Mouse (Mus musculus) left cerebral cortex, adult 8-10 months (tissue): Measurements from ENCODE around the gene Uba7. TPM values are rescaled to one million over a fixed set of nuclear protein-coding genes. Genes with fewer than 3 reads are reported as not detected.
"Not testable (repeated sequence)": the region's sequence is repeated elsewhere in the genome, so short reads cannot be mapped to it uniquely, and the experiment has no call there.

Experiments used
- DNase-seq, 2 experiments: peaks; one replicate each; pipeline ENCODE4 v3.0.0; 2022; ENCODE audit warnings: low spot score in 2 of 2
- total RNA-seq, 4 experiments: library from RNA; stranded (reverse); gene quantifications; 2 replicates each; pipeline ENCODE4 v1.2.4; 2022

The Uba7 gene
- total RNA-seq, 4 experiments from 2014 or later = 6.1 to 8.4 (median 6.7) TPM

DNA sequence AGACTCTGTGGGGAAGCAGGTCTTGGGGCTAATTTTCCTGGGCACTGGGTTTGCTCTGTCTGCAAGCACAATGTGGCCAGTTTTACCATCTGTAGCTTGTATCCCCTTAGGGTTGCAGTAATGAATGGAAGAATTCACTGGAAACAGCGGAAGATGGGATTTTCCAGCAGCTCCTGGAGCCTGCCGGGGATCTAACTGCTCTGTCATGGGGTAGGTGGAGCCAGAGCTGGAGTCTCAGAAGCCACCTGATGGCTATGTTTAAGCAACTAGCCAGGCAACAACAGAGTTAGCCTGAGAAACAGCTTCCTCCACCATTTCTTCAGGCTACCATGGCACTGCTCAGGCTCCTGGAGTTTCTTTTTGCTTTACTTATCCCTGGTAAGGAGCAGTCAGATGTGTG lies 16.9 kb downstream of the Uba7 start, which contains the start of gene Cdhr4:
Gene Cdhr4, plus strand, starts transcription at position 301 of the 400 bp plus-strand sequence.
- DNase-seq = no peak

GRCm38 (mm10) chr9:107993013-107993412 lies 17.7 kb downstream of the Uba7 start:
- DNase-seq = no peak

GRCm38 (mm10) chr9:107994464-107994863 lies 19.2 kb downstream of the Uba7 start:
- no peak for DNase-seq

DNA sequence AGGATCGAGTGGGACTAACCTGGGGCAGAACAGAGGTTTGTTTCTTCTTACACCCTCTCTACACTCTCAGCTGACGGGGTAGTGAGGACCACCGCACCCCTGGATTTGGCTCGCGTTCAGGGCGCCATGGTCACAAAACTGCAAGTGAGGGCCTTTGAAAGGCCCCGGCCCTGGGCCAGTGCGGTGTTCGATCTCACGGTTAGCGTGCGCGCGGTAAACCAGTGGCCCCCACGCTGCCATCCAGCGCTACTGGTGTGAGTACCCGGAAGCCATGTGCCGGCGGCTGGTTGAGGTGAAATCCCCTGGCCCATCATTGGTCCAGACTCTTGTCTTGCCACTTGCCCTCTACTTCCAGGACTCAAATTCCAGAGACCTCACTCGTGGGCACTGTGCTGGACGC lies 20.2 kb downstream of the Uba7 start:
- DNase-seq = no peak

DNA sequence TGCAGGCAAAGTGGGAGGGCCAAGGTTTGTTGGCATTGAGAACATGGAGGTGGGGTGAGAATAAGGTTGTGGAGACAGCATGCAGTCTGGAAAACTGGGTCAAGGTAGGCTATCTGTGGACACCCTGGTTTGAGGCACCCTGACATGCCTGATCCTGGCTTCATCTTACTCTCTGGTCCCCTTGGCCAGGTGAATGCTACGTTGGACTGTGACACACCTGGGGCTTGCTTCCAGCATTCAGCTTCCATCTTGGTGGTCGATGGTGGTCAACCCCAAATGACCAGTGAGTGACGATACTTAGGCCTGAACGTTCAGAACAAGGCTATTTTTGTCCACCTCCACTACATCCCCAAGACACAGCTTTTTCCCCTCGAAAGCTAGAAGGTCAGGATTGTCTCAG lies 20.7 kb downstream of the Uba7 start, which contains the start of gene Gm20662:
Gene Gm20662, plus strand, starts transcription at position 301 of the 400 bp plus-strand sequence.
- DNase-seq = no peak

- DNase-seq = peak; percentile 100
Measured at GRCm38 (mm10) chr9:108001922-108002770, 26.8 kb downstream of the Uba7 start, which contains the start of gene Ip6k1. Ip6k1 (plus strand) TSS chr9:108002501.

DNA sequence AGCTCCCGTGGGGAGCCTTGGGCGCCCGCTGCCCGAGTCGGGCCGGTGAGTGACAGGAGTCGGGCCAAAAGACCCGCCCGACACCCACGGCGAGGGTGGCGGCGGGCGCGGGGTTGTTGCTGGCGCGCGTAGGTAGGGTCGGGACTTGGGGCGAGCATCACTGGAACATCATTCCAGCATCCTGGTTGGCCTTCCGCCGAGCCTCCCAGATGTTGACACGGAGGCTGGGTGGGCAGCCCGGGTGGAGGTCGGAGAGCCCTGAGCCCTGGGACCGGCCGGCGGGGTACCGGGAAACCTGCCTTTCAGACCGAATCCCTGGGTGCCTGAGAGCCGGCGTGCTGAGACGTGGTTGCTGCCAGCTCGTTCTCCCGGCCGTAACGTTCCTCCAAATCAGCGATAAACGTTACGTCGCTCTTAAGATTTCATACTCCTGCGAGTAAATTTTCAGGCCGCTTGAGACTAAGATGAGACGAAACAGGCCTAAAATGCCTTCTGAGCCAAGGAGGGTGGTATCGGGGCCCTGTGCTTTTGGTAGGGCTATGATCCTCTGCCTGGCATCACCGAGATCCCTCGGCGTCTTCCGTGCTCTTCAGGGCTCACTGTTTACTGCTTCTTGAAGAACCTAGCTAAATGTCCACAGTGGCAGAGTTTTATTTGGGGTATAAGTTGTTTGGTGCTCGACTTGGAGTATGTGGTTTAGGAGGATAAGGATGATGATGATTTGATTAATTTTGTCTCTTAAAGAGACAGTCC lies 27.6 kb downstream of the Uba7 start:
- DNase-seq = no peak

DNA sequence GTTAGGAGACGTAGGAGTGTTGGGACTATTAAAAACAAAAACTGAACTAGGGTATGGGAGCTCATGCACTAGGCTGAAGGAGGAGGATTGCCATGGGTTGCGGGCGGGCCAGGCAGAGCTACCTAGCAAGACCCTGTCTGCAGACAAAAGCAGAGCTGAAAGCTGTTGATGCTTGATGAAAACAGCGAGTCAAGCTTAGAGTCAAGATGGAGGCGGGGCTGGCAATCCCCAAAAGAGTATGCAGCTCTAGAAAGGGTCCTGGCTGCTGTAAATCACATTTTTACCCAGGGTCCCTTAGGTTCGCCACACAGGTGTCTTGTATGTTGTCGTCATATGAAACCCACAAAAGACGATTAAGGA lies 28.2 kb downstream of the Uba7 start:
- no peak for DNase-seq

- no peak for DNase-seq
Measured at GRCm38 (mm10) chr9:108008041-108008440, 32.7 kb downstream of the Uba7 start.

DNA sequence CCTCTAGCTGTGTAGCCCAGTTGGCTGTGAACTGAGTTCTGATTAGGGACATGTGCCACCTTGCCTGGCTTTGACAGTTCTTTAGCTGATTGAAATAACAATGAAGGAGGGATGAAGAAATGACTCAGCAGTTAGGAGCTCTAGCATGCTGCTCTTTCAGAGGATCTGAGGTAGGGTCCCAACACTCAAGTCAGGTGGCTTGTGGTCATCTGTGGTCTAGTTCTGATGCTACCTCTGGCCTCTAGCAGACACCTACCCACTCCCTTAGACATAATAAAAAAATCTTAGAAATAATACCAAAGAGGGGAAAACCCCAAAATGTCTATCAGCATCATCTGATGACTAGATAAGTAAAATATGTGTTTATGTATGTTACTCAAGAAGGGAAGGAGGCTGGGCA lies 35.1 kb downstream of the Uba7 start:
- DNase-seq = no peak

DNA sequence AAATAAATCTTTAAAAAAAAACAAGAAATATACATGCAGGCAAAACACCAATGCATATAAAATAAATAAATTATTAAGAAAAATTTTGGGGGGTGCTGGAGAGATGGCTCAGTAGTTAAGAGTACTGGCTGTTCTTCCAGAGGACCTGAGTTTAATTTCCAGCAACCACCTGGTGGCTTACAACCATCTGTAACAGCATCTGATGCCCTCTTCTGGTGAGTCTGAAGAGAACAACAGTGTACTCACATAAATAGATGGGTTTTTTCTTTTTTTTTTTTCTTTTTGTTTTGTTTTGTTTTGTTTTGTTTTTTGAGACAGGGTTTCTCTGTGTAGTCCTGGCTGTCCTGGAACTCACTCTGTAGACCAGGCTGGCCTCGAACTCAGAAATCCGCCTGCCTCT lies 38.3 kb downstream of the Uba7 start:
- not testable (repeated sequence) for DNase-seq

- DNase-seq = peak in 1 of 2 experiments; percentile 34
Measured at GRCm38 (mm10) chr9:108017127-108017526, 41.8 kb downstream of the Uba7 start.

GRCm38 (mm10) chr9:108020741-108021140 lies 45.4 kb downstream of the Uba7 start:
- no peak for DNase-seq

GRCm38 (mm10) chr9:108023216-108023615 lies 47.9 kb downstream of the Uba7 start:
- DNase-seq = no peak

GRCm38 (mm10) chr9:108026584-108026983 lies 51.3 kb downstream of the Uba7 start:
- DNase-seq = no peak

- no peak for DNase-seq
Measured at GRCm38 (mm10) chr9:108027867-108028266, 52.6 kb downstream of the Uba7 start.

DNA sequence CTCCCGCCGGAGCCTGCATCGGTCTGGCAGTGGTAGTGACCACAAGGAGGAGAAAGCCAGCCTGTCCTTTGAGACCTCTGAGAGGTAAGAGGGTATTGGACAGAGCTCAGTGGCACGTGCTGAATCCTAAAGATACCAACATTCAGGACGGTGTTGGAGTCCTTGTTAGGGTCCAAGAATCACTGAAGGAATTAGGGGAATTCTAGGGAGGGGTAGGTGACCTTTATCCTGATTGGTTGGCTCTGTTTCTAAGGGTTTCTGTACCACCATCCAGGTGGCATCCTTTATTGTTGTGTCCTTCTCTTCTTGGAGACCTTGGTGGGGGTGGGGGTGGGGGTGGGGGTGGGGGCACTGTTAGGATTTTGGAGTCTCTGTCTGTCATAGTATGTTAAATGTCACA lies 56.8 kb downstream of the Uba7 start:
- no peak for DNase-seq

Other genes with a start within 250 kb of the Uba7 start
- gene Rbm5, start 204.5 kb upstream of the Uba7 start, total RNA-seq = 100 to 1,000 TPM; 117 to 136 (median 126) TPM
- 10 to 100 TPM; 56.0 to 69.3 (median 59.4) TPM for gene Rbm6, start 102.3 kb upstream of the Uba7 start, total RNA-seq
- 10 to 100 TPM; 23.7 to 27.5 (median 26.1) TPM for gene Mon1a, start 87.4 kb upstream of the Uba7 start, total RNA-seq
- 1 to 10 TPM in 2 of 4 experiments, under 1 TPM in 2; 0.72 to 1.7 (median 1.0) TPM for gene Mst1r, start 68.6 kb upstream of the Uba7 start, total RNA-seq
- gene Actl11, start 47.0 kb upstream of the Uba7 start, total RNA-seq = not detected
- gene Camkv, start 39.8 kb upstream of the Uba7 start, total RNA-seq = 100 to 1,000 TPM; 372 to 403 (median 398) TPM
- gene Traip, start 25.4 kb upstream of the Uba7 start, total RNA-seq = 10 to 100 TPM in 3 of 4 experiments, 1 to 10 TPM in 1; 8.6 to 11.9 (median 11.3) TPM
- gene Gm20661, start 7.6 kb downstream of the Uba7 start, total RNA-seq = under 1 TPM in 2 of 4 experiments, not detected in 2; 0.30 to 0.73 TPM
- 1 to 10 TPM; 3.9 to 6.8 (median 5.2) TPM for gene Inka1, start 10.4 kb downstream of the Uba7 start, total RNA-seq
- 1 to 10 TPM; 2.5 to 3.9 (median 3.2) TPM for gene Cdhr4, start 17.0 kb downstream of the Uba7 start, total RNA-seq
- 1 to 10 TPM; 1.8 to 4.8 (median 4.3) TPM for gene Gm20662, start 20.8 kb downstream of the Uba7 start, total RNA-seq
- 100 to 1,000 TPM; 187 to 219 (median 207) TPM for gene Ip6k1, start 27.0 kb downstream of the Uba7 start, total RNA-seq
- 10 to 100 TPM; 13.9 to 17.6 (median 14.8) TPM for gene Gmppb, start 73.7 kb downstream of the Uba7 start, total RNA-seq
- 1 to 10 TPM in 2 of 4 experiments, under 1 TPM in 2; 0.70 to 1.3 (median 1.0) TPM for gene Amigo3, start 77.7 kb downstream of the Uba7 start, total RNA-seq
- not detected for gene Mst1, start 104.9 kb downstream of the Uba7 start, total RNA-seq
- 100 to 1,000 TPM; 109 to 112 (median 111) TPM for gene Rnf123, start 107.8 kb downstream of the Uba7 start, total RNA-seq
- 10 to 100 TPM; 34.9 to 41.9 (median 39.3) TPM for gene Apeh, start 119.1 kb downstream of the Uba7 start, total RNA-seq
- gene Bsn, start 214.9 kb downstream of the Uba7 start, total RNA-seq = 100 to 1,000 TPM; 208 to 264 (median 232) TPM